Mouse (Mus musculus) embryonic facial prominence, embryonic 11.5 days (tissue): ENCODE data around the gene Pomgnt1. TPM values are rescaled to one million over a fixed set of nuclear protein-coding genes. Genes with fewer than 3 reads are reported as not detected.

ENCODE experiments used
- ATAC-seq: fragments of 200-750 bp; cut with Nextera tagmentation; replicated peaks from 2 replicates; pipeline ENCODE4 v1.8.0; 2017; ENCODE audit warnings: low read depth; ENCODE audit not compliant: insufficient number of reproducible peaks, low FRiP score, low TSS enrichment
- DNase-seq: peaks from one replicate; pipeline ENCODE4 v3.0.0-alpha.2; 2015; ENCODE audit warnings: low spot score
- H3K27ac ChIP-seq: fragments of 300-500 bp; sonication (generic); replicated peaks from 2 replicates; pipeline ENCODE4 v1.5.1; 2014; ENCODE audit warnings: mild to moderate bottlenecking, low read depth, low read length, control low read depth
- H3K27me3 ChIP-seq: fragments of 300-500 bp; sonication (generic); 2 replicates; pipeline ENCODE4 v1.6.1; 2014; ENCODE audit warnings: mild to moderate bottlenecking, low read length, moderate library complexity, mixed read lengths; ENCODE audit not compliant: control insufficient read depth, insufficient read depth
- H3K36me3 ChIP-seq: fragments of 300-500 bp; sonication (generic); replicated peaks from 2 replicates; pipeline ENCODE4 v1.6.1; 2014; ENCODE audit warnings: low read depth, mild to moderate bottlenecking, low read length, moderate library complexity, mixed read lengths; ENCODE audit not compliant: control insufficient read depth, insufficient read depth
- H3K4me1 ChIP-seq: fragments of 300-500 bp; sonication (generic); 2 replicates; pipeline ENCODE4 v1.6.1; 2014; ENCODE audit warnings: low read length, mixed read lengths; ENCODE audit not compliant: control insufficient read depth, insufficient read depth
- H3K4me2 ChIP-seq: fragments of 300-500 bp; sonication (generic); 2 replicates; pipeline ENCODE4 v1.6.1; 2014; ENCODE audit warnings: low read depth, mild to moderate bottlenecking, control low read depth, low read length, moderate library complexity
- H3K4me3 ChIP-seq: fragments of 300-500 bp; sonication (generic); 2 replicates; pipeline ENCODE4 v1.5.1; 2014; ENCODE audit warnings: low read depth, low read length, control low read depth
- H3K9ac ChIP-seq: fragments of 300-500 bp; sonication (generic); replicated peaks from 2 replicates; pipeline ENCODE4 v1.6.1; 2014; ENCODE audit warnings: mild to moderate bottlenecking, control low read depth, low read length
- H3K9me3 ChIP-seq: fragments of 300-500 bp; sonication (generic); replicated peaks from 2 replicates; pipeline ENCODE4 v1.6.1; 2016; ENCODE audit warnings: mild to moderate bottlenecking, low read length, inconsistent platforms, mixed read lengths; ENCODE audit not compliant: control insufficient read depth
- WGBS: fragments of 180-500 bp; shearing (Covaris S2); extraction: QIAGEN DNeasy Blood & Tissue Kit; methylation state at CpG from one replicate; pipeline ENCODE4 v1.1.7; 2014; 5-methylcytosine and 5-hydroxymethylcytosine counted together
- polyA plus RNA-seq: library from polyadenylated mRNA; unstranded; fragments of >200 nt; fragmentation: Nextera tagmentation; extraction: Ambion mirVana; gene quantifications from 2 replicates; pipeline ENCODE4 v1.2.1, GENCODE M21; 2014

The Pomgnt1 gene
- polyA plus RNA-seq, 1 experiment from 2014 or later: 52.7 TPM

GRCm38 (mm10) chr4:116157882-116158281, 34.2 kb downstream of the Pomgnt1 start:
- Histone ChIP-seq H3K4me3 (no peak overlapping the region), H3K27me3 (no peaks in the 10 kb centered on the region), H3K36me3 (peaks cover 14% of the 10 kb centered on the region), H3K9ac (no peak overlapping the region), H3K4me1 (no peaks in the 10 kb centered on the region), H3K4me2 (no peak overlapping the region), H3K27ac (no peak overlapping the region), H3K9me3 (no peaks in the 10 kb centered on the region)
- DNase-seq (no peak), ATAC-seq (no peak)
- WGBS: 87% methylated on average over 2 of the region's 2 CpGs

DNA sequence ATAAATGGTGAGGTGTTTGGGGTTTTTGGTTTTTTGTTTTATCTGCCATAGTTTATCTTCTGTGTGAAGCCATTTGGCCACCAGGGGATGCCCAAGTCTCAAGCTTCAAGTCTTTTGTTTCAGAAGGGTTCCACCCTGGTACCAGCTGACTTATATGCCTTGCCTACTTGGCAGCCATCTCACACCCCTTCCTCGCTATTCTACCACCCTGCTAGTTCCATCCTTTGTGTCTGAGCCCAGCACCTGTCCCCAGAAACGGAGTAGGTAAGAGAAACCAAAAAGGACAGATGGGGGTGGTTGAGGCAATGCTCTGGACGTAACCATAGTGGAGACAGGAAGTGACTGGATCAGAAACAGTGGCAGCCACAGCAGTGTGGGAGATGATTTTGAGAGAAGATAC, 36.3 kb downstream of the Pomgnt1 start:
- Histone ChIP-seq H3K27ac (no peak overlapping the region), H3K4me1 (no peaks in the 10 kb centered on the region), H3K4me3 (no peak overlapping the region), H3K9ac (no peak overlapping the region), H3K4me2 (no peak overlapping the region), H3K9me3 (no peaks in the 10 kb centered on the region), H3K36me3 (peaks cover 10% of the 10 kb centered on the region), H3K27me3 (no peaks in the 10 kb centered on the region)
- WGBS: 79% methylated on average over 3 of the region's 3 CpGs
- no peak for ATAC-seq
- DNase-seq: peak; percentile 48

GRCm38 (mm10) chr4:116160769-116161168, 37.1 kb downstream of the Pomgnt1 start:
- Histone ChIP-seq H3K36me3 (peaks cover 10% of the 10 kb centered on the region), H3K9ac (no peak overlapping the region), H3K27ac (no peak overlapping the region), H3K4me1 (no peaks in the 10 kb centered on the region), H3K4me3 (no peak overlapping the region), H3K9me3 (no peaks in the 10 kb centered on the region), H3K27me3 (no peaks in the 10 kb centered on the region), H3K4me2 (no peak overlapping the region)
- ATAC-seq: no peak
- 77% methylated on average over 3 of the region's 3 CpGs for WGBS
- DNase-seq: no peak

DNA sequence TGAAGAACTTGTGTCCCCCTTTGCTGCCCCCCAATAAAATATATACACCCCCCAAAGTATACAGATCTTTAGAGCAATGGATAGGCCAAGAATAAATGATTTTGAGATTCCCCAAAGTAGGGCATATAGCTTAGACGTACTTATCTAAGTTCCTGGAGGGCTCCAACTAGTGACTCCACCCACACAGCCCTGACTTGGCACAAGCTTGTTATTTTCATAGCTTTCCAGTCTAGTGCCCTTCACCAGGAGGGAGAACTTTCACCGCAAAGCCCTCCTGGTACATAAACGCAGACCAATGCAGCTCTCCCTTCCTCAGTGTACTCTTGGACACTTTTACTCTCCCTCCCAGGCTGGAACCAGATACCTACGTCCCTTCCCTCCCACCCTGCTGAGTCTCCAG, 38.5 kb downstream of the Pomgnt1 start:
- Histone ChIP-seq H3K27me3 (no peaks in the 10 kb centered on the region), H3K4me3 (no peak overlapping the region), H3K27ac (no peak overlapping the region), H3K36me3 (peaks cover 6% of the 10 kb centered on the region), H3K4me1 (no peaks in the 10 kb centered on the region), H3K9me3 (no peaks in the 10 kb centered on the region), H3K4me2 (no peak overlapping the region), H3K9ac (no peak overlapping the region)
- no peak for ATAC-seq
- no peak for DNase-seq
- WGBS: 77% methylated on average over 4 of the region's 4 CpGs

GRCm38 (mm10) chr4:116164759-116165554, 41.3 kb downstream of the Pomgnt1 start:
- Histone ChIP-seq H3K36me3 (no peaks in the 10 kb centered on the region), H3K27ac (no peak overlapping the region), H3K4me3 (no peak overlapping the region), H3K4me2 (no peak overlapping the region), H3K9ac (no peak overlapping the region), H3K27me3 (no peaks in the 10 kb centered on the region), H3K9me3 (no peaks in the 10 kb centered on the region), H3K4me1 (no peaks in the 10 kb centered on the region)
- DNase-seq (no peak), ATAC-seq (no peak)
- WGBS: 83% methylated on average over 2 of the region's 2 CpGs

- ATAC-seq (no peak), DNase-seq (no peak)
- H3K36me3 ChIP-seq: no peaks in the 10 kb centered on the region
- H3K4me2 ChIP-seq: no peak overlapping the region
- H3K27me3 ChIP-seq: no peaks in the 10 kb centered on the region
- no peaks in the 10 kb centered on the region for H3K9me3 ChIP-seq
- H3K4me3 ChIP-seq: no peak overlapping the region
- H3K4me1 ChIP-seq: no peaks in the 10 kb centered on the region
- 39% methylated on average over 8 of the region's 8 CpGs for WGBS
- no peak overlapping the region for H3K27ac ChIP-seq
- H3K9ac ChIP-seq: no peak overlapping the region
Observed at GRCm38 (mm10) chr4:116165708-116166407, 42.2 kb downstream of the Pomgnt1 start.

DNA sequence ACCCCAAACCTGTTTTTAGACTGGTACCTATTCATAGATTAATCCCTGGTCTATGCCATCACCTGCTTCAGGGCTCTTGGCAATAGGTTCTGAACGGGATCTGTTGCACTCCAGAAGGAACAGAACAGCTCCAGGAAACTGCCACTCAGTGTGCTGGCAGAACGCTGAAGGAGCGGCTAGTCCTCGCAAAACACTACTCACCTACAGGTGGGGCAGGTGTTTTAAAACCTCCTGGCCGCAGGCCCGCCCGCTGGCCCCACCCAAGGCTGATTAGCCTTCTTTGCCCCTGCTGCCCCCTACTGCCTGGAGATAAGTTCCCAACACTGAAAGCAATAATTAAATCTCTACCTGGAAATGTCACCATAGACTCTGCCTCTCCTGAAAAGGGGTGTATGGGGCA, 43.8 kb downstream of the Pomgnt1 start, which contains the start of gene Tspan1:
Gene Tspan1 (minus strand): TSS at position 198 of the 400 bp plus-strand sequence.
- WGBS: 18% methylated on average over 7 of the region's 7 CpGs
- no peak for DNase-seq
- no peak for ATAC-seq

More for the DNA sequence above, 43.8 kb downstream of the Pomgnt1 start, which contains the start of gene Tspan1:
- Histone ChIP-seq H3K9ac (no peak within 1 kb of the TSS), H3K36me3 (no peaks in the 10 kb centered on the region), H3K27ac (no peak within 1 kb of the TSS), H3K9me3 (no peaks in the 10 kb centered on the region), H3K27me3 (no peaks in the 10 kb centered on the region), H3K4me2 (no peak within 1 kb of the TSS), H3K4me1 (no peaks in the 10 kb centered on the region), H3K4me3 (no peak within 1 kb of the TSS)
